Mouse (Mus musculus) midbrain, embryonic 16.5 days (tissue): ENCODE data around the gene Fstl4. TPM values are rescaled to one million over a fixed set of nuclear protein-coding genes. Genes with fewer than 3 reads are reported as not detected.

Source experiments
- ATAC-seq: fragments of 200-750 bp; cut with Nextera tagmentation; 2 replicates; pipeline ENCODE4 v1.8.0; 2017; ENCODE audit warnings: moderate TSS enrichment
- H3K27ac ChIP-seq: fragments of 300-500 bp; sonication (generic); 2 replicates; pipeline ENCODE4 v1.5.1; 2014; ENCODE audit warnings: mild to moderate bottlenecking, low read length, mixed read lengths
- H3K27me3 ChIP-seq: fragments of 300-500 bp; sonication (generic); 2 replicates; pipeline ENCODE4 v1.6.1; 2014; ENCODE audit warnings: low read depth, low read length, mixed read lengths; ENCODE audit not compliant: control insufficient read depth, insufficient read depth
- H3K36me3 ChIP-seq: fragments of 300-500 bp; sonication (generic); 2 replicates; pipeline ENCODE4 v1.6.1; 2014; ENCODE audit warnings: mild to moderate bottlenecking, low read length, moderate library complexity, mixed read lengths; ENCODE audit not compliant: control insufficient read depth, insufficient read depth
- H3K4me1 ChIP-seq: fragments of 300-500 bp; sonication (generic); 2 replicates; pipeline ENCODE4 v1.6.1; 2014; ENCODE audit warnings: mild to moderate bottlenecking, low read length, mixed read lengths; ENCODE audit not compliant: control insufficient read depth, insufficient read depth
- H3K4me2 ChIP-seq: fragments of 300-500 bp; sonication (generic); 2 replicates; pipeline ENCODE4 v1.6.1; 2014; ENCODE audit warnings: mild to moderate bottlenecking, low read length, mixed read lengths
- H3K4me3 ChIP-seq: fragments of 300-500 bp; sonication (generic); 2 replicates; pipeline ENCODE4 v1.5.1; 2014; ENCODE audit warnings: low read depth, mild to moderate bottlenecking, low read length, moderate library complexity, mixed read lengths
- H3K9ac ChIP-seq: fragments of 300-500 bp; sonication (generic); 2 replicates; pipeline ENCODE4 v1.6.1; 2014; ENCODE audit warnings: low read depth, low read length, mixed read lengths
- H3K9me3 ChIP-seq: fragments of 300-500 bp; sonication (generic); replicated peaks from 2 replicates; pipeline ENCODE4 v1.6.1; 2014; ENCODE audit warnings: mild to moderate bottlenecking, low read length, mixed read lengths; ENCODE audit not compliant: control insufficient read depth, poor library complexity, severe bottlenecking
- WGBS: fragments of 180-500 bp; shearing (Covaris S2); extraction: QIAGEN DNeasy Blood & Tissue Kit; methylation state at CpG from one replicate; pipeline ENCODE4 v1.1.7; 2014; 5-methylcytosine and 5-hydroxymethylcytosine counted together
- polyA plus RNA-seq: library from polyadenylated mRNA; unstranded; fragments of >200 nt; fragmentation: Nextera tagmentation; extraction: Ambion mirVana; gene quantifications from 2 replicates; pipeline ENCODE4 v1.2.1, GENCODE M21; 2015

The Fstl4 gene
- polyA plus RNA-seq, 1 experiment from 2014 or later: 10.3 TPM

DNA sequence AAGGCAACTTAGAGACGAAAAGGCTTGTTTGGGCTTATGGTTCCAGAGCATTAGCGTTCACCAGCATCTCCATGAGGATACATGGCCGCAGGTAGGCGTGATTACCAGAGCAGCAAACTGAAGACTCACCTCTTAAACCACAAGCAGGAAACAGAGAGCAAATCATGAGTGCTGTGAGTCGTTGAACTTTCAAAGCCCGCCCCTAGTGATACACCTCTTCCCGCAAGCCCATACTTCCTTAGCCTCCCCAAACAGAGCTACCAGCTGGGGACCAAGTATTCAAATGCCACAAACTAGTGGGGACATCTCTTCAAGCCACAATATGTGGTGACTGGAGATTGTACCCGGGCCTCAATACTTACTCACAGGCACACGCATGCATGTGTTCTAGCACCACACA is 332.4 kb downstream of the Fstl4 start:
- 97% methylated on average over 9 of the region's 9 CpGs for WGBS
- H3K9me3 ChIP-seq: no peaks in the 10 kb centered on the region
- no peak overlapping the region for H3K9ac ChIP-seq
- peaks cover 4% of the 10 kb centered on the region; the same call in 1 of the 2 replicates for H3K27me3 ChIP-seq
- H3K4me3 ChIP-seq: no peak overlapping the region
- H3K4me1 ChIP-seq: no peaks in the 10 kb centered on the region
- ATAC-seq: no peak
- H3K36me3 ChIP-seq: no peaks in the 10 kb centered on the region
- no peak overlapping the region for H3K27ac ChIP-seq
- H3K4me2 ChIP-seq: no peak overlapping the region

DNA sequence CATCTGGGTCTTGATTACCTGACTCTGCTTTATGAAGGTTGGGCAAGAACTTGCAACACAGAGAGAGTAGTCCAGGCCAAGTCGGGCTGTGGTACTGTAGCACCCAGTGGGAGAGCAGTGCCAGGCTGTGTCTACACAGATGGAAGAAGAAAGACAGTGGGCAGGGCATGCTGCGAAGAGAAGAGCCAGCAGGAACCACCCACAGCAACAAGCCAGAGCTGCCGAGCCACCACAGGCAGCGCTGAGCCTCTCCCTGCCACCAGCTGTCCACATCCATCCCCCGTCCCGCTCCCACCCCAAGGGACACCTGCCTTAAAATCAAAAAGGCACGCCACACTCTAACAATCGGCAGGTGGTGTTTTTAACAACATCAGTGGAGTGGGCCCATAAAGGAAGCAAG is 332.9 kb downstream of the Fstl4 start:
- no peak for ATAC-seq
- Histone ChIP-seq H3K9ac (no peak overlapping the region), H3K4me1 (no peaks in the 10 kb centered on the region), H3K27me3 (peaks cover 4% of the 10 kb centered on the region; the same call in 1 of the 2 replicates), H3K27ac (no peak overlapping the region), H3K4me3 (no peak overlapping the region), H3K9me3 (no peaks in the 10 kb centered on the region), H3K36me3 (no peaks in the 10 kb centered on the region), H3K4me2 (no peak overlapping the region)
- 86% methylated on average over 8 of the region's 8 CpGs for WGBS

DNA sequence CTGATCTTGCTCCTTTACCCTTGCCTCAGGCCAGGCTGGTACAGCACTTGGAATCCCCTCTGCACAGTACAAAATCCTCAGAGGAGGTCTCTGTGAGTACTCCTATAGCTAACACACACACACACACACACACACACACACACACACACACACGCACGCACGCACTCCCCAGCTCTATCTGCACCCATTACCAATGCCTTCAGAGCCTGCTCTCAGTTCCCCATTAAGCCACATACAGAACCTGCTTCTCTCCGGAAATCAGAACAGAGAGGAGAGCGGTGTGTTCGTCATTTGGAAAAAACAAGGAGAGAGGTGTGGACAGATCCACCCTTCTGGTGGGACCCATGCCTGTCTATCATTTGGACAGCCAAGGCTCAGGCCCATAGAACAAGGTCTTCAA is 333.4 kb downstream of the Fstl4 start:
- no peak for ATAC-seq
- H3K9ac ChIP-seq: no peak overlapping the region
- no peak overlapping the region for H3K4me2 ChIP-seq
- no peak overlapping the region for H3K27ac ChIP-seq
- H3K27me3 ChIP-seq: peaks cover 4% of the 10 kb centered on the region; the same call in 1 of the 2 replicates
- H3K9me3 ChIP-seq: no peaks in the 10 kb centered on the region
- no peak overlapping the region for H3K4me3 ChIP-seq
- H3K4me1 ChIP-seq: no peaks in the 10 kb centered on the region
- H3K36me3 ChIP-seq: no peaks in the 10 kb centered on the region
- WGBS: 98% methylated on average over 6 of the region's 6 CpGs

DNA sequence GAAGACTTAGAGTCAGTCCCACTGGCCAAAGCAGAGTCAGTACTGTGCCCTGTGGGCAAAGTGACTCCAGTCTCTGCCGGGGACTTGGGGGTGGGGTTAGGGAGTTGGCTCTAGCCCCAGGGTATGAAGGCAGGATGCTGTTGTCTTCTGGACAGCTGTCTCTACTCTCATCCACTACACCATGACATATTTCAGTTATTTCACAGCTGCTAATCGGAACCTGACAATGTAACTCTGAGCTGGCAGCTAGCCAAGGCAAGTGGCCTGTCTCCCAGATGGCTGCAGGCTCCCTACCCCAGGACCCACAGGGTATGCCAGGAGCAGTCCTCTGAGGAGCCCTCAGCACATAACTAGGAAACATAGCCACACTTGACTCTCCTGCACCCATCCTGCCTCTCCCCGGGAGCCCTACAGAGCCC is 334.4 kb downstream of the Fstl4 start:
- Histone ChIP-seq H3K4me3 (no peak overlapping the region), H3K36me3 (no peaks in the 10 kb centered on the region), H3K27ac (no peak overlapping the region), H3K4me1 (no peaks in the 10 kb centered on the region; the same call in 1 of the 2 replicates), H3K9ac (no peak overlapping the region), H3K27me3 (peaks cover 4% of the 10 kb centered on the region; the same call in 1 of the 2 replicates), H3K4me2 (no peak overlapping the region), H3K9me3 (no peaks in the 10 kb centered on the region)
- WGBS: 63% methylated on average over 3 of the region's 3 CpGs
- no peak for ATAC-seq

DNA sequence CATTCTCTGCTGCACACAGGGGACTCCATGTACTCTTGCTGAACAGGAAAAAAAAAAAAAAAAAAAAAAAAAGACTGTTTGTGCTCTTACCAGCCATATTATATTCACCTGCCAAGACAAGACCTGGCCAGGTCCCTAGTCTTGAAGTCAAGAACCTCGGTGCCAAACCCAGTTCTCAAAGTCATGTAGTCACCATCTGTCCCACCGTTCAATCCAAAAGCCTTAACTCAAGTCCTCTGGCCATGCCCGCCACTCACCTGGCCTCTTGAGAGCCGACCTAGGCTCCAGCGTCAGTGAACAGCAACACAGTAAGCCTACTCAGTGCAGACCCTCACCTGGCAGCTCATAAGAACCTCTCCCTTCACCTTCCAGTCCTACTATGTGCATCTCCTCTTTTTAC is 334.9 kb downstream of the Fstl4 start:
- H3K36me3 ChIP-seq: no peaks in the 10 kb centered on the region
- no peak for ATAC-seq
- H3K9ac ChIP-seq: no peak overlapping the region
- H3K27me3 ChIP-seq: peaks cover 4% of the 10 kb centered on the region; the same call in 1 of the 2 replicates
- 91% methylated on average over 5 of the region's 5 CpGs for WGBS
- H3K4me1 ChIP-seq: no peaks in the 10 kb centered on the region; the same call in 1 of the 2 replicates
- H3K27ac ChIP-seq: no peak overlapping the region
- no peak overlapping the region for H3K4me2 ChIP-seq
- H3K9me3 ChIP-seq: no peaks in the 10 kb centered on the region
- no peak overlapping the region for H3K4me3 ChIP-seq

DNA sequence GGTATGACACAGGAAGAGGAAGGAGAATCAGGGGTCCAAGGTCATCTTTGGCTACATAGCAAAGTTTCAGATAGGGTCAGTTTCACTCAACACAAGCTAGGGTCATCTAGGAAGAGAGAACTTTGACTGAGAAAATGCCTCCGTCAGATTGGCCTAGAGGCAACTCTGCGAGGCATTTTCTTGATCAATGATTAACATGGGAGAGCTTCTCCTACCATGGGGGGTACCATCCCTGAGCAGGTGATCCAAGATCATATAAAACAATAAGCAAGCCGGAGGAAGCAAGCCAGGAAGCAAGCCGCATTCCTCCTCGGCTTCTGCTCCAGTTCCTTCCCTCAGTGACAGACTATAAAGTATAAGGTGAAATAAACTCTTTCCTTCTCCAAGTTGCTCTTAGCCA is 337.3 kb downstream of the Fstl4 start:
- no peak overlapping the region for H3K4me3 ChIP-seq
- H3K9me3 ChIP-seq: no peaks in the 10 kb centered on the region
- peaks cover 4% of the 10 kb centered on the region; the same call in 1 of the 2 replicates for H3K27me3 ChIP-seq
- H3K9ac ChIP-seq: no peak overlapping the region
- ATAC-seq: no peak
- no peak overlapping the region for H3K4me2 ChIP-seq
- no peaks in the 10 kb centered on the region; the same call in 1 of the 2 replicates for H3K4me1 ChIP-seq
- no peaks in the 10 kb centered on the region for H3K36me3 ChIP-seq
- WGBS: 95% methylated on average over 5 of the region's 5 CpGs
- H3K27ac ChIP-seq: no peak overlapping the region

DNA sequence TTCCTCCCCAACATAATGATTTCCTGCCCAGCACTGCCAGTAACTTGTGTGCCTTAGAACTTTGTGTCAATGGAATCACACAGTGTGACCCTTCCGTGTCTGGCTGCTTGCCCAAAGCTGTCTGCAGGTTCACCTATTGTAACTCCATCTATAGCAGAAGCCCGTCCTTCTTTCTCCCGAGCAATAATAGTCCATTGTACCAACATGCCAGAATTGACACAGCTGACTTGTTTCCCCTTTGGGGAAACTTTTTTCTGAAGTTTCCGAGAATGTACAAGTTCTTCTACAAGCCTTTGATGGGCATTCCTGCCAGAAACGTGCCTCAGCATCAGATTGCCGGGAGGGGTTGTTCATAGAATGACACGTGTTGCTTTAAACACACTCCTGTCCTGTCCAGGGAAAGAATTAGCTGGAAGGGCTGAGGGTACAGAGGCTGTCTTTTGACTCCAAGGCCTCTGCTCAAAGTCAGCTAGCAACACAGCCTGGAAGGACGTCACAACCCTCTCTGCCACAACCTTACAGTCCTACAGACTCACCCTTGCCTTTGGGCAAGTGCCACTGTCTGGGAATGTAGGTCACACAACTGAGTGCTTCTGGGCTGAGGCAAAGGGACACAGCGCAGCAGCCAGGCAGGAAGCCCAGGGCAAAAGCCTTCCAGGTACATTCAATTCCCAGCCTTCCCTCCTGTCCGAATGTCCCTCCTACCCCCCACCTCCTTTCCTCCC is 339.3 kb downstream of the Fstl4 start:
- H3K36me3 ChIP-seq: no peaks in the 10 kb centered on the region
- no peaks in the 10 kb centered on the region for H3K27me3 ChIP-seq
- ATAC-seq: no peak
- H3K27ac ChIP-seq: no peak overlapping the region
- H3K4me3 ChIP-seq: no peak overlapping the region
- H3K4me2 ChIP-seq: no peak overlapping the region
- H3K4me1 ChIP-seq: no peaks in the 10 kb centered on the region; the same call in 1 of the 2 replicates
- H3K9ac ChIP-seq: no peak overlapping the region
- WGBS: 44% methylated on average over 10 of the region's 10 CpGs
- H3K9me3 ChIP-seq: no peaks in the 10 kb centered on the region

DNA sequence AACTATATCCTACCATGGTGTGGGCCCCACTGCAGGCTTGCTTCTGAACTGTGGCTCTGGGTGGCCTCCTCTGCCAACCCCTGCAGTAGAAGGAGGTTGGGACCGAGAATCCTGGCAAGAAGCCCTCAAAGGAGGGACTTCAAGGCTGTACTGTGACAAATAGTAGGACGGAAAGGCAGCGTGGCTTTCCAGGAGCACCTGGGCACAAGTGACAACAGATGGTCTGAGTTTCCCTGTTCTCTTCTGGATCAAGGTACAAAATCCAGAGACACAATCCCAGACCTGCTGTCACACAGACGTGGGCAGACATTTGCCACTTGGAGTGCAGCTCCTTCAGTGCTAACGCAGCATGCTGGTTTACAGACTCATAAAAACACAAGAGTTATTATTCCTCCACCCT is 343.3 kb downstream of the Fstl4 start:
- H3K9me3 ChIP-seq: no peaks in the 10 kb centered on the region
- ATAC-seq: no peak
- H3K36me3 ChIP-seq: no peaks in the 10 kb centered on the region
- H3K9ac ChIP-seq: no peak overlapping the region
- no peaks in the 10 kb centered on the region; the same call in 1 of the 2 replicates for H3K4me1 ChIP-seq
- no peak overlapping the region for H3K4me3 ChIP-seq
- H3K4me2 ChIP-seq: no peak overlapping the region
- H3K27me3 ChIP-seq: no peaks in the 10 kb centered on the region
- 70% methylated on average over 5 of the region's 5 CpGs for WGBS
- no peak overlapping the region for H3K27ac ChIP-seq

DNA sequence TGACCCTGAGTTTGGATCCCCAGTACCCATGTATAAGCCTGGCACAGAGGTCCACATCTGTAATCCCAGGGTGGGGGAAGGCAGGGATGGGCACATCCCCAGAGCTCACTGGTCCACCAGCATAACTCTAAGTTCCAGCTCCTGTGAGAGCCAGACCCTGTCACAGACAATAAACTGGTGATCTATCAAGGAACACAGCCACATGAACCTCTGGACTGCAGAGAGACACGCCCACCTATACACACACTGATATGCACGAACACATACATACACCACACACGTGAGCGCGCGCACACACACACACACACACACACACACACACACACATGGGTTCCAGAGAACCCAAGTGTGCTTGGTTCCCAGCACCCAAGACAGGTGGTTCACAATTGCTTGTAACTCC is 344.4 kb downstream of the Fstl4 start:
- Histone ChIP-seq H3K4me1 (no peaks in the 10 kb centered on the region), H3K4me2 (no peak overlapping the region), H3K27me3 (no peaks in the 10 kb centered on the region), H3K36me3 (no peaks in the 10 kb centered on the region), H3K4me3 (no peak overlapping the region), H3K9me3 (no peaks in the 10 kb centered on the region), H3K27ac (no peak overlapping the region), H3K9ac (no peak overlapping the region)
- 97% methylated on average over 6 of the region's 6 CpGs for WGBS
- no peak for ATAC-seq
